Mouse (Mus musculus): ENCODE results near the gene Ccdc122.
A peak's percentile ranks its signal among the peaks of the same experiment; 100 is the strongest.

Gene Ccdc122

DNA sequence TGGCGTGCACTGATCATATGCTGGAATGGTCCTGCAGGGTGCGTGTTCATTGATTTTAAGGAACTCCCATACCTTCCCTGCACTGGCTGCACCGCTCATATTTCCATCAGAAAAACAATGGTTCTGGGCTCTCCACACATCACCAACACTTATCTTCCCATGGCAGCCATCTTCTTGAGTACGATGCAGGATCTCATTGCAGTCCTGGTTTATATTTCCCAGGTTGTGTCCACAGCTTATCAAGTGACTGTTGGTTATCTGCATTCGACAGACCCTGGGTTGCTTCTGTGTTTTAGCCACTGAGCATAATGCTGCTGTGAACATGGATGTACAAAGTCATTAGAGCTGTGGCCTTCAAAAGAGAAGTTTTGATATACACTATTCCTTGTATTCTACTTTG, 94.0 kb downstream of the Ccdc122 start:
- DNase-seq (ENCODE audit: low spot score in 2 of 2): no peak

DNA sequence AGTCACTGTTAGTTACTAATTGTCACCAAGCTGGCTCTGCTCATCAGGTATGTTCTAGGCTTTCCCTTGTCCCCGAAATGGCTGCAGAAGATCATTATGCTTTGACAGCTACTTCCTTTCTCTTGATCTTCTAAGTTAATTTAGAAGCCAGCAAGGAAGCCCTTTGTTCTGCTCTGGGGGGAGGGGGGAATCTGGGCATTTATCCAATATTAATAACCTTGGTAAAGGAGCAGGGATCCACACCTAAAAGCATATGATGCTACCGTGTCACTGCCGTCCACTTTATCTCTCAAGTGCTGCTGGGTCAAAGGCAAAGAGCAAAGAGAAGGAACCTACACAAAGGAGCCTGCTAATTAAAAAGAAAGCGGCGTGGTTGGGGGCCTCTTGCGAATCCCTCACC, 100.4 kb downstream of the Ccdc122 start:
- no peak for DNase-seq (ENCODE audit: low spot score in 2 of 2)

DNA sequence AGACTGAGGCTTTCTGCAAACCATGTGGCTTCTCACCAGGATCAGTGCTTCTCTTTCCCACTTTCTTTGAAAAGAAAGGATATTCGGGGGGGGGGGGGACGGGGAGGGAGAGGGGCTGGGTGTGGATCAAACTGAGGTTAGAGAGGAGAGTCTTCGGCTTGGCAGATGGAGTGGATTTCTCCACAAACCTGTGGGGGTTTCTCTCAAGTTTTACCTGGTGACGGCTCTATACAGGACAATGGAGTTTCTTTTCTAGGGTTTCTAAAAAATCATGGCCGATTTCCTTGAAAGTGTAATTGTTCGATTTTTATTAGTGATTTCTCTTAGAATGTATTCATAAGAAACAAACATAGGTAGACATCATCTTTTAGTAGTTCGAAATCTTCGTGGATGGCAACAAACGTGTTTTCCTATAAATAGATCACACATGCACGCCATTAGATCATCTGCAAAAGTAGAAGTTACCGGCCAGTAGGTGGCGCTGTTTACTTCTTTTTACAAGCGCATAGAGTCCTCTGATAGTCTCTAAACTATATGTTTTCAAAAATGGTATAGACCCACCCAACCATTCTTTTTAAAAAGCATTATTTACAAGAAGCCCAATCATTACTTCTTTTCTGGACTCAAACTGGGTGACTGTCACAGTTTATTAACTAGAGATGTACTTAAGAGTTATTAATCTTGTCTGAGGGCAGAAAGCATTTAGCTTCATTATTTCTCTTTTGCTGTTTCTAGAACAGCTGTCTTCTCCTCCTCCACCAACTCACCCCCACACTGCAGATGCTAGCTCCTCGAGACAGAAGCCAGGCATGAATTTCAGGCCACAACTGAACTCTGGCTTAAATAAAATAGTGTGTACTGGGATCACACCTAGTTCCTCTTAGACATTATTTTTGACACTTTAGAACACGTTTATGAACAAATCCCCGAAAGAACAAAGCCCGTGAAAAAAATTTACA, 105.0 kb downstream of the Ccdc122 start:
- peak in 1 of 2 experiments; percentile 77 for DNase-seq (ENCODE audit: low spot score in 2 of 2)

DNA sequence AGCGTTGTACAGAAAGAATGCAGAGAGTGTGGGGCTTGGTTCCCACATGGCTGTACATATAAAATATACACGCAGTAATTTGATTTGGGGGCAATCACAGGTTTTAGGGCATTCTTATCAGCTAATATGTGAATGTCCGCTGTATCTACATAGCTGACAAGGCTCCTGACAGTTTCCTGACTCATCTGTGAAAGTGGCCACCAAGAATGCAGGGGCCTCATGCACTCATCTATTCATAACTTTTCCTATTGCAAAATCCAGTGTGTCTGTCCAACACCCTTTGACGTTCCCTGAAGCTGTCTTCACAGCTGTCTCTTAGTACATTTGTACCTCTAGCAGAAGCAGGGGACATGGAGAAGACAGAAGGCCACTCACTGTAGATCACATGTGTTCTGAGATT, 108.5 kb downstream of the Ccdc122 start:
- no peak for DNase-seq (ENCODE audit: low spot score in 2 of 2)

DNA sequence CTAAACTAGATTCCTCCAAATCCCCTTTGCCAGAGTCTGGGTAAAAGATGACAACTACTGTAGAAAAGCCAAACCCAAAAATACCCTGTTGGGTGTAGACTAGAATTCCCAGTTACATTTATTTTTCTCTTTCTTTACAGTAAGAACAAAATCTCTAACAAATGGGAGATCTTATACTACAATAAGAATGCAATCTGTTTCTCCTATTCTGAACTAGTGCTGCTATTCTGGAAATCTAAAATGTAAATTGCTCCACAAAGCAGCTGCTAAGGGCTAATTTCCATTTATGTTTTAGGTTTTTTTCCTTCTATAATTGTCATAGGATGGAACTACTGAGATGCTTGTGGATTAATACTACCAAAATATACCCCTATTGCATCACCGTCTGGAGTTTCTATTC, 111.1 kb downstream of the Ccdc122 start:
- no peak for DNase-seq (ENCODE audit: low spot score in 2 of 2)

DNA sequence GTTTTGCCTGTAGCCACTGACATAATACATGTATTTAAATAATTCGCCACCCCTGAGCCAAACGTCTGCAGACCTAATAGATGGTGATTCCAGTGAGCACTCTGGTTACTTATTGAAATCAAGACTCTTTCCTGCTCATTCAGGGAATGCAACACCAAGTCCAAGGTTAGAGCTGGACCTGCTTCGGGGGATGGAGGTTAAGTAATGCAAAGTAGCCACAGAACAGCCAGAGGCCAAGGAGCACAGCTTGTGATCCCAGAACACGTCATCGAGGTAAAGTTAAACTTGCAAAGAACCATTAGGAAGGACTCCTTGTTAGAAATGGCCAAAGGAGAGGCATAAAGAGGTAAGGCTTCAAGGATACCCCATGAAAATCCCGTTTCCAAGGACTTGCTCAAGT, 114.0 kb downstream of the Ccdc122 start:
- no peak for DNase-seq (ENCODE audit: low spot score in 2 of 2)

DNA sequence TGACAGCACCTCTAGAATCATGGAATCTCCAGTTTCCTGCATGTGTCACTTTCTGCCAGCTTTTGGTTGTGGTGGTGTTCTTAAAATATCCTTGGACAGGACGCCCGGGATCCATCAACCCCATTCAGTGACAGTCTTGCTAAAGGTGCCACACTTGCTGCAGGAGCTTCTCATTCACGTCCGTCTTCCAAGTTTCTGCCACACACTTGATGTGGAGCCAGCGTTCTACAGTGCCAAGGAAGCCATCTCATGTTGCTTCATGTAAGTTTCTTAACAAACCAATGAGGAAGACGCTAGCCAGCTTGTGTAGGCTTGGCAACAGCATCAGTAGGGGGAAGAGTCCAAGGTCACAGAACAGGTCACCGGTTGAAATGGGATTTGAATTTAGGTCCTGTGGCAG, 114.9 kb downstream of the Ccdc122 start:
- no peak for DNase-seq (ENCODE audit: low spot score in 2 of 2)

DNA sequence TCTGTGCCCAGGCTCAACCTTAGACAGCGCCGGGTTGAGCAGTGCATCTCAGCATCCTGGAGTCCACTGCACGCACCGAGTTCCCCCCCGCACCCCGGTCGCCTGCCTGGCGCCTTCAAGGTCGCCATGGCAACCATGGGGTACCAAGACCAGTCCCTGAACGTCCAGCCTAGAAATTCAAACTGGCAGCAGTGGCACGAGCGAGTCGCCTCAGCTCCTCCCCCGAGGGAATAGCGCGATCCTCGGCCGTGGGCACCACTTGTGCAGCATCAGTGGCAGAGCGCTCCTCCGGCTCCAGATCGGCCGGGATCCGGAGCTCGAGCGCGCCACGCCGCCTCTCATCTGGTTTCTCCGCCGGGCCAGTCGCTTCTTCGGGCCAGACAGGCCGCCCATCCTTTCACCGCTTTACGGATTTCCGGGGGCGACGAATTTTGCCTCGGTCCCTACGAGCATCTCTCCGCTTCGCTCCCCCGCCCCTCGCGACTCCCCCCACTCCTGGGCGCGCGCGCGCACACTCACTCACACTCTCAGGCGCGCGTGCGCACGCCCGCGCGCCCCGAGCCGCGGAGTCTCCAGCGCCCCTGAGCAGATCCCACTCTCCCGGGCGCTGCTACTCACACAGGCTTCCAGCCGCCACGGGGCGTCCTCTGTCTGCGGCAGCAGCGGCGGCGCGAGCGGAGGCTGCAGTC, 119.8 kb downstream of the Ccdc122 start, which contains the start of gene Enox1:
TSS of gene Enox1 (plus strand) at position 542 of the 689 bp plus-strand sequence.
- peak; percentile 63 to 71 for DNase-seq (ENCODE audit: low spot score in 2 of 2)

DNA sequence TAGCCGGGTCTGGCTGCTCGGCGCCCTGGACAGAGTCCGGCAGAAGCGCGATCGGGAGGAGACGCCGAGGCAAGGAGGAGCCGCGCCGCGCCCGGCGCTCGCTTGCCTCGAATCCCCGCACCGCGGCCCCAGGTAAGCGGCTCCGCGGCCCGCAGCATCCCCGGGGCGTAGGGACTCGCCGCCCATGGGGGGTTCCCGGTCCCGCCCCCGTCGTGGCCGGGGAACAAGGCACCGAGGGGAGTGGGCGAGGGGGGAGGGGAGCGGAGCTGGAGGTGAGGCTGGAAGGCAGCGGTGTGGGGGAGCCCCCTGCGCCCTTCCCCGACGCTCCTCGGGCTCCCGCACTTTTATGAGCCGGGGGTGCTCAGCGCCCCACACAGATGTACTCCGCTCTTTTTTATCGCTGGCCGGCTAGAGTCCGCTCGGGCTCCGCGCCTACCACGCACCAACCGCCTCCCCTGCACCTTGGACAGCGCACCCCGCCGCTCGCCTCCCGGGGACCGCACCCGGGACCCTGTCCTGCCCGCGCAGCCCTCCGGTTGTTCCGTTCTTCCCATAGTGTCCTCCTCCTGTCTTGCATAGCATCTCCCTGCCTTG, 120.4 kb downstream of the Ccdc122 start:
- DNase-seq (ENCODE audit: low spot score in 2 of 2): no peak

DNA sequence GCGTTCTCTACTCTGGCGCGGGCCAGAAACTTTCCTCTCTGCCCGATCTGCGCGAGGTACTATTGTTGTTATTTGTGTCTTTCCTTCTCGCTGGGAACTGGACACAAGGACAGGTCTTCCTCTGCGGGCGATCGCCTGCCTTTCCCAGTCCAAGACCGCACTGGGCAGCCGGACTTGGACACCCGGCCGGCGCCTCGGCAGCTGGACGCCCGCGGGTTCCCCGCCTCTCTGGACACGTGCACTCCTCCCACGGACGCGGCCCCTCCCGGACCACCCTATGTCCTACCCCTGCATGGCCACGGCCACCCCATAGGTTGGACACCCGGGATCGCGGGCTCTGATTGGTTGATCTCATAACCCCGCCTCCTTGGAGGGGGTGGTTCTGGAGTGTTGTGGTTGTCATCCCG, 120.9 kb downstream of the Ccdc122 start:
- DNase-seq (ENCODE audit: low spot score in 2 of 2): peak; percentile 75 to 85

DNA sequence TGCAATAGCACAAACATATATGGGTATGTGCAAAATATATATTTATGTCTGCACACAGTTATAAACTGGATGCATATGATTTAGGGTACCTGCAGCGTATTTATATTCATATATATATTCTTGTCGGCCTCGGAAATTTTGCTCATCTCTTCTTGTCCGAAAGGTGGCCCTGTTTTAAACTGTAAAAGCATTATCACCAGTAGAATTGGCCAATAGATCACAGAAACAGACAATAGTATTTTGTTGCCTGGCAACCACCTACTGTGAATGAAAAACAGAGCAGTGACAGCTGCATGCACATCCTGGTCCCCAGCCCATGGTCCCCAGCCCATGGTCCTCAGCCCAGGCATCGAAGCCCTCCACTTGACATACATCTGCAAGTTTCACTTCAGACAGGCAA, 122.8 kb downstream of the Ccdc122 start:
- DNase-seq (ENCODE audit: low spot score in 2 of 2): no peak
